Mouse (Mus musculus): ENCODE data around the gene Atp2b4. TPM values are rescaled to one million over a fixed set of nuclear protein-coding genes. Genes with fewer than 3 reads are reported as not detected.
A peak's percentile ranks its signal among the peaks of the same experiment; 100 is the strongest.
"Not testable (repeated sequence)": the region's sequence is repeated elsewhere in the genome, so short reads cannot be mapped to it uniquely, and the experiment has no call there.

The Atp2b4 gene
- polyA plus RNA-seq, 1 experiment from 2014 or later, result 15.0 TPM

GRCm38 (mm10) chr1:133711376-133711775, 89.5 kb downstream of the Atp2b4 start:
- H3K9me3 ChIP-seq, result no peaks in the 10 kb centered on the region
- H3K9ac ChIP-seq, result no peak overlapping the region
- no peak overlapping the region for H3K27ac ChIP-seq
- peaks cover 29% of the 10 kb centered on the region for H3K36me3 ChIP-seq
- peaks cover 28% of the 10 kb centered on the region for H3K4me1 ChIP-seq
- no peak overlapping the region for H3K4me2 ChIP-seq (replicated peaks)
- H3K4me3 ChIP-seq, result no peak overlapping the region
- WGBS, result 40% methylated on average over 6 of the region's 6 CpGs
- no peak for ATAC-seq (ENCODE audit: insufficient number of reproducible peaks, insufficient read depth, low FRiP score, low TSS enrichment)
- no peaks in the 10 kb centered on the region for H3K27me3 ChIP-seq

DNA sequence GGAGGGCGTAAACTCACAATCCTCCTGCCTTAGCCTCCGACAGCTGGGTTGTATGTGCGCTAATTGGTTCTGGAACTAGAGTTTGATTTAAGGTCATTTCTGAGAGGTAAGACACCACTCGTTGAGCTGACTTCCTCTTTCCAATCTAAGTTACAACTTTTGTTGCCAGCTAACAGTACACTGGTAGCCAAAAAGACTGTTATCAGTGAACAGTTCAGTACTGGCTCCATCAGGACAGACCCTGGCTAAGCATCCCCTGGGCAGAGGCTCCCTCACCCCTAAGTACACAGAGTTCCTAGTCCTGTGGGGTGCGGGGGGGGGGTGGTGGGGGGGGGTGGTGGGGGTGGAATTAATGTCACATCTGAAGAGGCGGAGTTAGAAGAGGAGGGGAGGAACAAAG, 89.9 kb downstream of the Atp2b4 start:
- 62% methylated on average over 6 of the region's 6 CpGs for WGBS
- ATAC-seq (ENCODE audit: insufficient number of reproducible peaks, insufficient read depth, low FRiP score, low TSS enrichment), result no peak
- peaks cover 28% of the 10 kb centered on the region for H3K4me1 ChIP-seq
- H3K27ac ChIP-seq, result peak overlapping the region; percentile 11; the same call in 1 of the 2 replicates
- no peak overlapping the region for H3K4me3 ChIP-seq
- H3K4me2 ChIP-seq (replicated peaks), result no peak overlapping the region
- H3K9me3 ChIP-seq, result no peaks in the 10 kb centered on the region
- H3K36me3 ChIP-seq, result peaks cover 30% of the 10 kb centered on the region
- no peak overlapping the region for H3K9ac ChIP-seq
- H3K27me3 ChIP-seq, result no peaks in the 10 kb centered on the region

- H3K27me3 ChIP-seq, result no peaks in the 10 kb centered on the region
- no peak overlapping the region for H3K4me2 ChIP-seq (replicated peaks)
- no peak for ATAC-seq (ENCODE audit: insufficient number of reproducible peaks, insufficient read depth, low FRiP score, low TSS enrichment)
- H3K4me3 ChIP-seq, result no peak overlapping the region
- peaks cover 30% of the 10 kb centered on the region for H3K36me3 ChIP-seq
- no peak overlapping the region for H3K27ac ChIP-seq
- no peak overlapping the region for H3K9ac ChIP-seq
- H3K9me3 ChIP-seq, result no peaks in the 10 kb centered on the region
- H3K4me1 ChIP-seq, result peaks cover 28% of the 10 kb centered on the region
- 65% methylated on average over 3 of the region's 3 CpGs for WGBS
Measured at GRCm38 (mm10) chr1:133709292-133709691, 91.5 kb downstream of the Atp2b4 start.

GRCm38 (mm10) chr1:133701824-133702223, 99.0 kb downstream of the Atp2b4 start:
- 7% methylated on average over 1 of the region's 2 CpGs for WGBS
- H3K4me3 ChIP-seq; H3K27me3 ChIP-seq; H3K27ac ChIP-seq; H3K4me1 ChIP-seq; ATAC-seq (ENCODE audit: insufficient number of reproducible peaks, insufficient read depth, low FRiP score, low TSS enrichment); H3K4me2 ChIP-seq (replicated peaks); H3K9me3 ChIP-seq; H3K9ac ChIP-seq: not testable (repeated sequence)
- H3K36me3 ChIP-seq, result peaks cover 25% of the 10 kb centered on the region

DNA sequence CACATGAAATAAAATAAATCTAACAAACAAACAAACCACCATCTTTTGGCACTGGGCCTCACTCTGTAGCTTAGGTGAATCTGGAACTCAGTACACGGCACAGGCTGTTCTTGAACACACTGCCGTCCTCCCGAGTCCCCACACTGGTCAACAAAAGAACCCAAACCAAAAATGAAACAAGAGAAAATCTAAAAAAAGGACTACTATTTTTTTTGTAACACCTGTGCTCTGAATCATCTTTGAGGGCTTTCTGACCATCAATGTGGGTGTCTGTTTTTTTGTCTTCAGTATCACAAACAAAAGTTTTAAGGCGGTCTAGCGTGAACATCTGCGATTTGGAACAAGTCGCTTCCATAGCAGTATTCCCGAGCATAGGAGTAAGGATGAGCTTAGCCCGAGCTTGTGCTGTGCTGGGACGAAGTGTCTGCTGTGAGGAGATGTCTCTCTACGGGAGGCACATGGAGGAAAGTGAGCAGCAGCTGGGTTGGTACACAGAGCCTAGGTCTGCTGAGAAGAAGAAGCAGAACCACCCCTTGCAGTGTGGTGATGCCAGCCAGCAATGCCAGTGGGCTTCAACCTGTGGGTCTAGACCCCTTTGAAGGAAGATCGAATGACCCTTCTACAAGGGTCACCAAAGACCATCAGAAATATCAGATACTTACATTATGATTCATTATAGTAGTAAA, 102.8 kb downstream of the Atp2b4 start:
- ATAC-seq (ENCODE audit: insufficient number of reproducible peaks, insufficient read depth, low FRiP score, low TSS enrichment), result no peak
- Histone ChIP-seq H3K9me3 (no peaks in the 10 kb centered on the region), H3K27ac (no peak overlapping the region), H3K4me1 (peaks cover 27% of the 10 kb centered on the region), H3K4me2 (replicated peaks) (no peak overlapping the region), H3K9ac (no peak overlapping the region), H3K36me3 (no peaks in the 10 kb centered on the region), H3K27me3 (no peaks in the 10 kb centered on the region), H3K4me3 (no peak overlapping the region)
- WGBS, result 93% methylated on average over 12 of the region's 12 CpGs

GRCm38 (mm10) chr1:133695901-133696300, 104.9 kb downstream of the Atp2b4 start:
- ATAC-seq (ENCODE audit: insufficient number of reproducible peaks, insufficient read depth, low FRiP score, low TSS enrichment), result no peak; the same call in 1 of the 2 replicates
- no peaks in the 10 kb centered on the region for H3K9me3 ChIP-seq
- H3K36me3 ChIP-seq, result no peaks in the 10 kb centered on the region
- peaks cover 27% of the 10 kb centered on the region for H3K4me1 ChIP-seq
- no peak overlapping the region for H3K4me2 ChIP-seq (replicated peaks)
- peak overlapping the region; percentile 83 for H3K27ac ChIP-seq
- 34% methylated on average over 7 of the region's 7 CpGs for WGBS
- H3K27me3 ChIP-seq, result no peaks in the 10 kb centered on the region
- H3K4me3 ChIP-seq, result no peak overlapping the region
- H3K9ac ChIP-seq, result no peak overlapping the region

DNA sequence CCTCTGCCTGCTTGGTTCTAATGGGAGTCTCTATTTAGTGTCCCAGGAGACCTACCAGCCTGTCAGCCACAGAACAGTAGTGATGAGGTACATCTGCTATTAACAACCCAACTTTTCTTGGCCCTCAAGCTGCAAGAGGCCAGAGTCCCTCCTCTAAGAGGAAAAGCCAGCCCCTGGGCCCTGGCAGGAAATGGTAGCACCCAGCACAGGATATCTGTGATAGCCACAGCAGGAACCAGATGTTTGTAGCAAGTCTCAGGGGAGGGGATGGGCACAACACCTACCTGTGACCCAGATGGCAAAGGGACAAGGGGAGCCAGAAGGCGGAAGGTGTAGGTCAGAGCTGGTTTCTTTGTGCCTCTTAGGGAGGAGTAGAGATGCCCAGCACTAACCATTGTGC, 106.0 kb downstream of the Atp2b4 start:
- H3K27me3 ChIP-seq, result no peaks in the 10 kb centered on the region
- no peak overlapping the region for H3K4me3 ChIP-seq
- H3K4me2 ChIP-seq (replicated peaks), result no peak overlapping the region
- no peaks in the 10 kb centered on the region for H3K36me3 ChIP-seq
- H3K9me3 ChIP-seq, result no peaks in the 10 kb centered on the region
- H3K4me1 ChIP-seq, result peaks cover 31% of the 10 kb centered on the region
- H3K27ac ChIP-seq, result peak overlapping the region; percentile 83
- WGBS, result 86% methylated on average over 1 of the region's 1 CpGs
- H3K9ac ChIP-seq, result no peak overlapping the region
- no peak; the same call in 1 of the 2 replicates for ATAC-seq (ENCODE audit: insufficient number of reproducible peaks, insufficient read depth, low FRiP score, low TSS enrichment)

DNA sequence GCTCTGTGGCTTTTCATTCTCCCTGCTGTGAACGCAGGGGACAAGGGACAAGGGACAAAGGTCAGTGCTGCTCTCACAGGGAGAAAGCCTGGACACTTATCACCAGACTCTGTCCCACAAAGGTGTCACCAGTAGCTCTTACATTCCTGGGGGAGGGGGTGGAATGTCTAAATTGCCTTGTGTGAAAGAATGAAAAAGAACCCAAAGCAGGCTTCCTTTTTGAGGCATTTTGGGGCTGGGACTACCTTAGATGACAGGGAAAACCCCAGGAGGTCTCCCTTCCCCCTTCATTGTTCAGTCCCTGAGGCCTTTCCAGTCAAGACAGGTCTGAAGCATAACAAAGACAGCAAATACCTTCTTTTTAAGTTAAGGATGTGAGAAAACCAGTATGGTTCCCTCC, 106.5 kb downstream of the Atp2b4 start:
- Histone ChIP-seq H3K4me3 (no peak overlapping the region), H3K4me1 (peaks cover 35% of the 10 kb centered on the region), H3K9ac (no peak overlapping the region), H3K27me3 (no peaks in the 10 kb centered on the region), H3K27ac (peak overlapping the region; percentile 83), H3K9me3 (no peaks in the 10 kb centered on the region), H3K4me2 (replicated peaks) (no peak overlapping the region), H3K36me3 (no peaks in the 10 kb centered on the region)
- 0% methylated on average over 1 of the region's 1 CpGs for WGBS
- ATAC-seq (ENCODE audit: insufficient number of reproducible peaks, insufficient read depth, low FRiP score, low TSS enrichment), result no peak

DNA sequence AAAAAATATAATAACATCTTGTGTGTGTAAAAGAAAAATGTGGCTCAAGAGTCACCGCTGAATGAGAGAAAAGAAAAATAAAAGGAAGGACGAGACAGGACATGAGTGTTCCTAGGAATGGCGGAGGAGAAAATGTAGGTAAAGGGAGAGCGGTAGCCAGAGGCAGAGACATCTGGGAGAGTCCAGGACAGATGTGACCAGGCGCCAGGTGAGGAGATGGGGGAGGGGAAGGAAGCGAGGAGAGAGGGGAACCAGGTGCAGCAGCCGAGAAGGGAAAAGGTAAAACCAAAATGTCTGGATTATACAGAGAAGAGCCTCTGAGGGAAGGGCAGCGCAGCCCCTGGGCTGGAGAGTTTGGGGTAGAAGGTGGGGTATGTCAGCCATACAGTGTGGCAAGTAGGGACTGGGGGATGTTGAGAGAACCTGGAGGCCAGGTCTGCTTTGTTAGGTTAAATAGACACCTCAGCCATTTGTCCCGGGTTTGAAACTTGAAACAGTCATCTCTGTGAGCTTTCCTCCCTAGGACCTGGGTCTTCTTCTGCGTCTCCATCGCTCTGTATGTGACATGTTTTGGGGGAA, 107.2 kb downstream of the Atp2b4 start:
- H3K4me2 ChIP-seq (replicated peaks), result no peak overlapping the region
- no peak overlapping the region for H3K27ac ChIP-seq
- peaks cover 35% of the 10 kb centered on the region for H3K4me1 ChIP-seq
- H3K36me3 ChIP-seq, result no peaks in the 10 kb centered on the region
- 62% methylated on average over 11 of the region's 11 CpGs for WGBS
- H3K9ac ChIP-seq, result no peak overlapping the region
- H3K4me3 ChIP-seq, result no peak overlapping the region
- no peaks in the 10 kb centered on the region for H3K9me3 ChIP-seq
- no peaks in the 10 kb centered on the region for H3K27me3 ChIP-seq
- no peak for ATAC-seq (ENCODE audit: insufficient number of reproducible peaks, insufficient read depth, low FRiP score, low TSS enrichment)

GRCm38 (mm10) chr1:133692195-133692594, 108.6 kb downstream of the Atp2b4 start:
- no peak overlapping the region for H3K4me3 ChIP-seq
- no peak overlapping the region for H3K4me2 ChIP-seq (replicated peaks)
- no peak overlapping the region for H3K9ac ChIP-seq
- H3K4me1 ChIP-seq, result peaks cover 35% of the 10 kb centered on the region
- 38% methylated on average over 4 of the region's 4 CpGs for WGBS
- ATAC-seq (ENCODE audit: insufficient number of reproducible peaks, insufficient read depth, low FRiP score, low TSS enrichment), result no peak
- H3K9me3 ChIP-seq, result no peaks in the 10 kb centered on the region
- no peaks in the 10 kb centered on the region for H3K36me3 ChIP-seq
- H3K27ac ChIP-seq, result no peak overlapping the region
- no peaks in the 10 kb centered on the region for H3K27me3 ChIP-seq

DNA sequence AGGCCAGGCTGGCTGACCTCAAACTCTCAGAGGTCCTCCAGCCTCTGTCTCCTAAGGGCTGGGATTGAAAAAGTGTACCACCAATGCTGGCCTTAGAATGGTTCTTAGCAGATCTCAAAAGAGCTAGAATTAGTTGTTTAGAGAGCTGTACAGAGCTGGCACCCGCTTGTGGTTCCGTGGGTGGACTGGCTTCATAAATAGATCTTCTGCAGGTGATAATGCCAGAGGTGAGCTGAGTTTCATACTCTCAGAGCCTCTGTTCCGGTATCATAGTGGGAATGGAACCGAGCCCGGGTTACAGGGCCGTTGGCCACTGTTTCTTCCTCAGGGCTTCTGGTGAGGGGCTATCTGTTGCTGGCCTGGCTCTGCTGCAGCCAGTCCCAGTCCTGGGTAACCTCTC, 109.8 kb downstream of the Atp2b4 start:
- Histone ChIP-seq H3K9ac (no peak overlapping the region), H3K27ac (no peak overlapping the region), H3K9me3 (no peaks in the 10 kb centered on the region), H3K27me3 (no peaks in the 10 kb centered on the region), H3K36me3 (no peaks in the 10 kb centered on the region), H3K4me2 (replicated peaks) (no peak overlapping the region), H3K4me1 (peaks cover 28% of the 10 kb centered on the region), H3K4me3 (no peak overlapping the region)
- 97% methylated on average over 6 of the region's 6 CpGs for WGBS
- no peak for ATAC-seq (ENCODE audit: insufficient number of reproducible peaks, insufficient read depth, low FRiP score, low TSS enrichment)

GRCm38 (mm10) chr1:133689897-133690296, 110.9 kb downstream of the Atp2b4 start, which contains the start of gene Lax1:
Lax1 (minus strand) TSS chr1:133690108.
- 14% methylated on average over 6 of the region's 6 CpGs for whole genome bisulfite sequencing
- Histone ChIP-seq H3K4me1 (peaks cover 18% of the 10 kb centered on the region), H3K9me3 (no peaks in the 10 kb centered on the region), H3K4me2 (replicated peaks) (no peak within 1 kb of the TSS), H3K27ac (no peak within 1 kb of the TSS), H3K4me3 (no peak within 1 kb of the TSS), H3K36me3 (no peaks in the 10 kb centered on the region), H3K27me3 (no peaks in the 10 kb centered on the region), H3K9ac (no peak within 1 kb of the TSS)
- no peak for ATAC-seq (ENCODE audit: insufficient number of reproducible peaks, insufficient read depth, low FRiP score, low TSS enrichment)
